27 mouse cellular contexts compared by ENCODE assay signal in the genomic region with DNA sequence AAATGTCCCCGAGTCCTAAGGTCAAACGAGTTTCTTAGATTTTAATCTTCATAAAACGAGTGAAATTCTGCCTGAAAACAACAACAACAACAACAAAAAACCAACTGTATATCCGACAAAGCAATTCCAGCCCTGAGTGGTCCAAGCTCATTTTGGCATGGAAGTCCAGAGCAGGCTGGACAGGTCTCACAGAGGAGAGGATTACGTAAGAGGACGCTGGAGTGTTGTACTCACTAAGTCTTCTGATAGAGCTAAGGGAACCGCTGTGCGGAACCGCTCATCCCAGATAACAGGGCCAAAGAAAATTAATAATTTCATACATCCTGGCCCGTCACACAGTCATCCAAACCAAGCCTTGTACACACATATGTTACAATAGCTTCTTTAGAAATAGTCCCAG.
DNase-seq lines count a peak whose midpoint lies in the region; ATAC-seq and TF ChIP-seq lines count a peak whose summit lies in the region.
"Had no signal": no experiment of that assay in that cellular context is flagged by ENCODE, and none has a peak within 500 bp of the region (broad histone marks: within the 10 kb centered on the region; RNA-seq: fewer than 3 reads in every experiment).

No protein-coding gene starts in this region.

- no peak overlapping the region; the same call in 1 of the 2 replicates for H3K4me2 ChIP-seq in heart, embryonic 15.5 days
- no peak overlapping the region for H3K4me2 ChIP-seq in lung, postnatal 0 days (replicated peaks; ENCODE audit: low read depth, low read length)
- H3K4me2 ChIP-seq in heart, postnatal 0 days (ENCODE audit: low read depth, low read length) = peak overlapping the region; percentile 14; the same call in 1 of the 2 replicates
- H3K4me2 ChIP-seq: hindbrain, embryonic 15.5 days; limb, embryonic 15.5 days; midbrain, embryonic 15.5 days; neural tube, embryonic 12.5 days had no signal

- H3K4me1 ChIP-seq in heart, embryonic 15.5 days (replicated peaks) = peaks cover 57% of the 10 kb centered on the region
- peaks cover 5% of the 10 kb centered on the region; the same call in 1 of the 2 replicates for H3K4me1 ChIP-seq in lung, postnatal 0 days (ENCODE audit: insufficient read depth, low read depth, low read length)
- H3K4me1 ChIP-seq in heart, postnatal 0 days (ENCODE audit: control insufficient read depth, insufficient read depth) = peaks cover 20% of the 10 kb centered on the region
- H3K4me1 ChIP-seq: hindbrain, embryonic 15.5 days; midbrain, embryonic 15.5 days; neural tube, embryonic 12.5 days had no signal

- no peaks in the 10 kb centered on the region for H3K27me3 ChIP-seq in heart, embryonic 15.5 days
- H3K27me3 ChIP-seq in lung, postnatal 0 days (replicated peaks; ENCODE audit: insufficient read depth, low read length) = no peaks in the 10 kb centered on the region
- no peaks in the 10 kb centered on the region for H3K27me3 ChIP-seq in heart, postnatal 0 days (ENCODE audit: control insufficient read depth, insufficient read depth, low read length)
- H3K27me3 ChIP-seq: hindbrain, embryonic 15.5 days; limb, embryonic 15.5 days; midbrain, embryonic 15.5 days; neural tube, embryonic 12.5 days; Patski had no signal

- WGBS in heart, embryonic 15.5 days = 55% methylated on average over 10 of the region's 10 CpGs
- WGBS in lung, postnatal 0 days = 45% methylated on average over 10 of the region's 10 CpGs
- whole genome bisulfite sequencing in heart, postnatal 0 days = 46% methylated on average over 10 of the region's 10 CpGs

- no peaks in the 10 kb centered on the region for H3K9me3 ChIP-seq in heart, embryonic 15.5 days (replicated peaks)
- H3K9me3 ChIP-seq in lung, postnatal 0 days (ENCODE audit: low read length) = no peaks in the 10 kb centered on the region
- H3K9me3 ChIP-seq in heart, postnatal 0 days (replicated peaks; ENCODE audit: control insufficient read depth, low read length) = no peaks in the 10 kb centered on the region
- H3K9me3 ChIP-seq: forebrain, embryonic 10.5 days; hindbrain, embryonic 15.5 days; limb, embryonic 15.5 days; midbrain, embryonic 15.5 days; neural tube, embryonic 12.5 days had no signal

- H3K4me3 ChIP-seq in heart, embryonic 15.5 days = no peak overlapping the region
- no peak overlapping the region for H3K4me3 ChIP-seq in lung, postnatal 0 days (ENCODE audit: low read depth, low read length)
- no peak overlapping the region for H3K4me3 ChIP-seq in heart, postnatal 0 days (ENCODE audit: low read depth, low read length)
- H3K4me3 ChIP-seq: forebrain, embryonic 10.5 days; hindbrain, embryonic 15.5 days; limb, embryonic 15.5 days; midbrain, embryonic 15.5 days; neural tube, embryonic 12.5 days had no signal

- no peak for TF ChIP-seq CTCF in lung, postnatal 0 days (IDR thresholded peaks at IDR 0.05)
- no peak for TF ChIP-seq CTCF in heart, postnatal 0 days (IDR thresholded peaks at IDR 0.05; ENCODE audit: low read depth)

- peak; percentile 92 for DNase-seq in heart, adult 11 months
- no peak for DNase-seq in heart, adult 8-10 months (ENCODE audit: low spot score)
- DNase-seq in heart, postnatal 25 days (ENCODE audit: low spot score) = no peak
- peak; percentile 65 for DNase-seq in lung, postnatal 0 days (ENCODE audit: low spot score)
- DNase-seq in lung, postnatal 14 days = no peak
- DNase-seq in heart, postnatal 0 days (ENCODE audit: low spot score) = no peak
- no peak for DNase-seq in cerebellum, adult 9-10 months
- DNase-seq: adrenal gland, adult 8-10 months; cerebellum, adult 18-20 months; forebrain, postnatal 0 days; gastrocnemius, postnatal 36 days; kidney, adult 2 months; left cerebral cortex, postnatal 4 days; right cerebral cortex, postnatal 14 days; thymus, adult 2 months; thymus, postnatal 4 days had no signal

- ATAC-seq in heart, embryonic 15.5 days (replicated peaks; ENCODE audit: insufficient number of reproducible peaks, insufficient read depth, low FRiP score, low read depth) = no peak
- no peak for ATAC-seq in lung, postnatal 0 days
- no peak for ATAC-seq in heart, postnatal 0 days (ENCODE audit: insufficient read depth, low read depth)
- ATAC-seq: CD4-positive, CD25-positive, alpha-beta regulatory T cell, adult 4 months; forebrain, postnatal 0 days; midbrain, embryonic 15.5 days; Patski had no signal

- no peak overlapping the region for H3K9ac ChIP-seq in heart, embryonic 15.5 days
- H3K9ac ChIP-seq in lung, postnatal 0 days (replicated peaks; ENCODE audit: low read depth) = no peak overlapping the region
- no peak overlapping the region for H3K9ac ChIP-seq in heart, postnatal 0 days (replicated peaks; ENCODE audit: low read depth, low read length)
- H3K9ac ChIP-seq: forebrain, postnatal 0 days; hindbrain, embryonic 15.5 days; limb, embryonic 15.5 days; midbrain, embryonic 15.5 days; neural tube, embryonic 12.5 days had no signal

- intact Hi-C loops in heart, postnatal 25 days (cut with DNase I) = no loop called here

- peak overlapping the region; percentile 91 for H3K27ac ChIP-seq in heart, embryonic 15.5 days
- H3K27ac ChIP-seq in lung, postnatal 0 days (ENCODE audit: low read length) = no peak overlapping the region
- H3K27ac ChIP-seq in heart, postnatal 0 days (ENCODE audit: low read depth) = peak overlapping the region; percentile 90
- H3K27ac ChIP-seq: forebrain, embryonic 10.5 days; hindbrain, embryonic 15.5 days; kidney, postnatal 0 days; limb, embryonic 15.5 days; macrophage; midbrain, embryonic 15.5 days; neural tube, embryonic 12.5 days; stomach, postnatal 0 days had no signal

- no peaks in the 10 kb centered on the region for H3K36me3 ChIP-seq in heart, embryonic 15.5 days
- no peaks in the 10 kb centered on the region for H3K36me3 ChIP-seq in lung, postnatal 0 days (ENCODE audit: insufficient read depth, low read length)
- H3K36me3 ChIP-seq in heart, postnatal 0 days (replicated peaks; ENCODE audit: control insufficient read depth, insufficient read depth, low read length) = no peaks in the 10 kb centered on the region
- H3K36me3 ChIP-seq: forebrain, embryonic 10.5 days; hindbrain, embryonic 15.5 days; limb, embryonic 15.5 days; midbrain, embryonic 15.5 days; neural tube, embryonic 12.5 days had no signal

- TF ChIP-seq EP300 in lung, postnatal 0 days (IDR thresholded peaks at IDR 0.05) = no peak
- no peak for TF ChIP-seq EP300 in heart, postnatal 0 days (IDR thresholded peaks at IDR 0.05; ENCODE audit: low read depth)

Comparison
In these comparisons a context has a peak if more than half of its experiments do, and no peak if none do; other contexts are left out.
1. DNase-seq: peak in heart, adult 11 months (single experiment) and lung, postnatal 0 days (single experiment); none in heart, adult 8-10 months (single experiment), heart, postnatal 25 days (single experiment), lung, postnatal 14 days (single experiment), heart, postnatal 0 days (single experiment) and cerebellum, adult 9-10 months (single experiment).